Mouse (Mus musculus) intestine, embryonic 16.5 days (tissue): ENCODE measurements at regions not wholly inside any gene's neighbourhood (a gene's known extent, or its start where the extent isn't known, plus 50 kb on each side); places are given as distances from the start of the nearest gene placed in this dataset.

Experiments used
- ATAC-seq: fragments of 200-750 bp; cut with Nextera tagmentation; 2 replicates; pipeline ENCODE4 v1.8.0; 2017; ENCODE audit warnings: moderate TSS enrichment, moderate library complexity
- H3K27ac ChIP-seq: fragments of 300-500 bp; sonication (generic); 2 replicates; pipeline ENCODE4 v1.5.1; 2014; ENCODE audit warnings: mild to moderate bottlenecking, low read length
- H3K27me3 ChIP-seq: fragments of 300-500 bp; sonication (generic); replicated peaks from 2 replicates; pipeline ENCODE4 v1.6.1; 2014; ENCODE audit warnings: low read length, control low read depth, mixed read lengths; ENCODE audit not compliant: control insufficient read depth, insufficient read depth
- H3K36me3 ChIP-seq: fragments of 300-500 bp; sonication (generic); 2 replicates; pipeline ENCODE4 v1.6.1; 2014; ENCODE audit warnings: low read length, control low read depth; ENCODE audit not compliant: control insufficient read depth, insufficient read depth
- H3K4me1 ChIP-seq: fragments of 300-500 bp; sonication (generic); 2 replicates; pipeline ENCODE4 v1.6.1; 2014; ENCODE audit warnings: low read length, control low read depth, mixed read lengths; ENCODE audit not compliant: control insufficient read depth, insufficient read depth
- H3K4me2 ChIP-seq: fragments of 300-500 bp; sonication (generic); 2 replicates; pipeline ENCODE4 v1.6.1; 2014; ENCODE audit warnings: low read depth, low read length, control low read depth
- H3K4me3 ChIP-seq: fragments of 300-500 bp; sonication (generic); 2 replicates; pipeline ENCODE4 v1.5.1; 2014; ENCODE audit warnings: mild to moderate bottlenecking, low read length
- H3K9ac ChIP-seq: fragments of 300-500 bp; sonication (generic); 2 replicates; pipeline ENCODE4 v1.6.1; 2014; ENCODE audit warnings: low read depth, low read length
- H3K9me3 ChIP-seq: fragments of 300-500 bp; sonication (generic); 2 replicates; pipeline ENCODE4 v1.6.1; 2016; ENCODE audit warnings: low read length, control low read depth; ENCODE audit not compliant: control insufficient read depth
- WGBS: fragments of 180-500 bp; shearing (Covaris S2); extraction: QIAGEN DNeasy Blood & Tissue Kit; methylation state at CpG from one replicate; pipeline ENCODE4 v1.1.7; 2014; 5-methylcytosine and 5-hydroxymethylcytosine counted together

GRCm38 (mm10) chr3:42286471-42286870 is 544.1 kb downstream of the D3Ertd751e start:
- Histone ChIP-seq H3K27me3 (no peaks in the 10 kb centered on the region), H3K4me3 (no peak overlapping the region), H3K4me2 (no peak overlapping the region), H3K36me3 (no peaks in the 10 kb centered on the region), H3K27ac (no peak overlapping the region), H3K9me3 (no peaks in the 10 kb centered on the region), H3K4me1 (no peaks in the 10 kb centered on the region), H3K9ac (no peak overlapping the region)
- no peak for ATAC-seq
- 81% methylated on average over 4 of the region's 4 CpGs for WGBS

GRCm38 (mm10) chr3:42312424-42312823 is 570.0 kb downstream of the D3Ertd751e start:
- ATAC-seq = no peak
- Histone ChIP-seq H3K9ac (no peak overlapping the region), H3K4me3 (no peak overlapping the region), H3K27me3 (no peaks in the 10 kb centered on the region), H3K4me2 (no peak overlapping the region), H3K4me1 (no peaks in the 10 kb centered on the region), H3K27ac (no peak overlapping the region), H3K9me3 (no peaks in the 10 kb centered on the region), H3K36me3 (no peaks in the 10 kb centered on the region)
- 83% methylated on average over 1 of the region's 1 CpGs for WGBS

DNA sequence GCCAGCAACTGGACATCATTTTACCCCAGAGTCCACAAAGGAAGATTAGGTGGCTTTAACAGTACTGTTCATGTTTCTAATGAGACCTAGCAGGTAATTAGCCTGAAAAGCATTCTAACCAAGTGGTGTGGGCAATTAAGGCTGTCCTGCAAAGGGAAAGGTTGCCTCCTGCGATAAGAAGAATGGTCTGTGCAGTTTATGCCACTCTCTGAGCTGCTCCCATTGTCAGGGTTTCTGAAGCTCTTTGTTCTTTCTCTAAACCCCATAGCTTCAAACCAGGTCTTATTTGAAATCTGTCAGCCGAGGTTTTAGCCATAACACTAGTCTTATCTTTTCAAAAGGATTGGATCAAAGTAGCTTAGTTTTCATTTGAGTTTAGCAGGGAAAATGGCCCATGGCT is 585.3 kb downstream of the D3Ertd751e start:
- H3K27ac ChIP-seq = no peak overlapping the region
- no peaks in the 10 kb centered on the region for H3K36me3 ChIP-seq
- no peak overlapping the region for H3K4me2 ChIP-seq
- H3K4me3 ChIP-seq = no peak overlapping the region
- WGBS = 56% methylated on average over 2 of the region's 2 CpGs
- no peak overlapping the region for H3K9ac ChIP-seq
- ATAC-seq = no peak
- no peaks in the 10 kb centered on the region for H3K9me3 ChIP-seq
- H3K27me3 ChIP-seq = no peaks in the 10 kb centered on the region
- no peaks in the 10 kb centered on the region for H3K4me1 ChIP-seq

GRCm38 (mm10) chr3:42342806-42343205 is 600.4 kb downstream of the D3Ertd751e start:
- no peaks in the 10 kb centered on the region for H3K9me3 ChIP-seq
- ATAC-seq = no peak
- 72% methylated on average over 2 of the region's 2 CpGs for WGBS

GRCm38 (mm10) chr3:42376785-42377184 is 634.4 kb downstream of the D3Ertd751e start:
- no peak overlapping the region for H3K27ac ChIP-seq
- H3K4me2 ChIP-seq = no peak overlapping the region
- no peak for ATAC-seq
- H3K4me3 ChIP-seq = no peak overlapping the region
- H3K9ac ChIP-seq = no peak overlapping the region
- H3K36me3 ChIP-seq = no peaks in the 10 kb centered on the region
- H3K4me1 ChIP-seq = no peaks in the 10 kb centered on the region
- H3K9me3 ChIP-seq = no peaks in the 10 kb centered on the region
- H3K27me3 ChIP-seq = no peaks in the 10 kb centered on the region
- 38% methylated on average over 1 of the region's 1 CpGs for WGBS

More at GRCm38 (mm10) chr3:42342806-42343205, 600.4 kb downstream of the D3Ertd751e start:
- Histone ChIP-seq H3K4me2 (no peak overlapping the region), H3K27me3 (no peaks in the 10 kb centered on the region), H3K9ac (no peak overlapping the region), H3K4me3 (no peak overlapping the region), H3K27ac (no peak overlapping the region), H3K36me3 (no peaks in the 10 kb centered on the region), H3K4me1 (no peaks in the 10 kb centered on the region)

DNA sequence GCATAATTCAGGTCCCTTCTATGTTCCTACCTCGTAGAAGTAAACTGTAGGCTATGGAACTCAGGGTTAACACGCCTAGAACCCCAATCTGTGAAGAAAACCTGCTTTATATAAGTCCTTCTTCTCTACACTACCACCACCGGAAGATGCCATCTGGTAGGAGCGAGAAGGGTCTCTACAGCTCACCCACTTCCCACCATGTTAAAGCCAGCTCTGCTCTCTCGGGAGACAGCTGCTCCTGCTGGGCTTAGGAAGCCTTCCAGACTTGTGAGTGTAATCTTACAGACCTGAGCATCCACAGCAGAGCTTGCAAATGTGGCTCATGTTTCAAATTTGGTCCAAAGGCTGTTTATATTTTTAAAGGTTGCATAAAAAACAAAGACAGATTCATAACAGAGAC is 639.7 kb downstream of the D3Ertd751e start:
- Histone ChIP-seq H3K4me2 (no peak overlapping the region), H3K4me1 (no peaks in the 10 kb centered on the region)
- WGBS = 78% methylated on average over 5 of the region's 5 CpGs

GRCm38 (mm10) chr3:42402716-42403115 is 660.3 kb downstream of the D3Ertd751e start:
- Histone ChIP-seq H3K27ac (no peak overlapping the region), H3K9ac (no peak overlapping the region), H3K4me2 (no peak overlapping the region), H3K27me3 (no peaks in the 10 kb centered on the region), H3K4me3 (no peak overlapping the region), H3K36me3 (no peaks in the 10 kb centered on the region), H3K9me3 (no peaks in the 10 kb centered on the region), H3K4me1 (no peaks in the 10 kb centered on the region)
- ATAC-seq = no peak

More for the DNA sequence above, 639.7 kb downstream of the D3Ertd751e start:
- no peak overlapping the region for H3K4me3 ChIP-seq
- H3K9me3 ChIP-seq = no peaks in the 10 kb centered on the region
- H3K9ac ChIP-seq = no peak overlapping the region
- H3K27ac ChIP-seq = no peak overlapping the region
- ATAC-seq = no peak
- H3K36me3 ChIP-seq = no peaks in the 10 kb centered on the region
- H3K27me3 ChIP-seq = no peaks in the 10 kb centered on the region

GRCm38 (mm10) chr3:42408958-42409633 is 666.7 kb downstream of the D3Ertd751e start:
- no peak for ATAC-seq
- Histone ChIP-seq H3K4me3 (no peak overlapping the region), H3K9ac (no peak overlapping the region), H3K4me2 (no peak overlapping the region), H3K4me1 (no peaks in the 10 kb centered on the region), H3K27ac (no peak overlapping the region), H3K36me3 (no peaks in the 10 kb centered on the region), H3K9me3 (no peaks in the 10 kb centered on the region), H3K27me3 (no peaks in the 10 kb centered on the region)
- WGBS = 84% methylated on average over 2 of the region's 2 CpGs

DNA sequence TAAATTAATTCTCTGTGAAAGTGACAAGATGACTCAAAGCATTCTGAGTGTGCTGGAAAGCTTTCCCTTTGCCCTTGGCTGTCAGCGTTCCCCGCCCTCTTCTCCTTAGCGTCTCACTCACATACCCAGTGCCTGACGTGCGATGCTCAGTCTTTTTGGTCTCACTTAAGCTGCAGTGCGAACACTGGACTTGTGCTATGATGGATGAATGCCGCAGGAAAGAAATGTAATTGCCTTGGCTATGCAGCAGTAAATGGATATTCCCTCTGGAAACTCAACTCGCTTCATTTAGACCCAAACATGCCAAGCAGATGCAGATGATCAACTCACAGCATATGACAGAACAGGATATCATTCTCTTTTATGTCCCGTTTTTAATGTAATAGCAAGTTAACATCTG is 685.0 kb downstream of the D3Ertd751e start:
- no peak for ATAC-seq
- Histone ChIP-seq H3K4me1 (no peaks in the 10 kb centered on the region), H3K9ac (no peak overlapping the region), H3K36me3 (no peaks in the 10 kb centered on the region), H3K4me2 (no peak overlapping the region), H3K9me3 (no peaks in the 10 kb centered on the region), H3K4me3 (no peak overlapping the region), H3K27me3 (no peaks in the 10 kb centered on the region), H3K27ac (no peak overlapping the region)
- 71% methylated on average over 9 of the region's 9 CpGs for WGBS

DNA sequence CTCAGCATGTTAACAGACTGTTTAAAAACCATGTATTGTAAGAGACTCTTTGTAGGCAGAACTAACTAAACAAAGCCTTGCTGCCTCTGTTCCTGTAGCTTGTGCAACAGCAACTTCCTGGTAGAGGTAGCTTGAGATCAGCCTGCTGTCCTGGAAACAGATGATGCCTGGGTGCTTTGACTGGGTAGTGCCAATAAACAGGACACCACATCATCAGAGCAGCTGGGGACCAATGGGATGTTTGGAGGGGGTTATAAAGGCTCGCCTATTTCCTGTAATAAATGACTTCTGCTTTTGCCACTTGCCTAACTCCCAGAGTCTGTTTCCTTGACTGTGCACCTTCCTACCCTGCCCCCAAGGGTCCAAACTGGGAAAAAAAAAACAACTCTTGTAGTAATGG is 707.2 kb downstream of the D3Ertd751e start:
- ATAC-seq = peak; percentile 50; the same call in 1 of the 2 replicates
- no peak overlapping the region for H3K9ac ChIP-seq
- no peak overlapping the region for H3K27ac ChIP-seq
- no peaks in the 10 kb centered on the region for H3K4me1 ChIP-seq
- no peaks in the 10 kb centered on the region for H3K9me3 ChIP-seq
- no peaks in the 10 kb centered on the region for H3K36me3 ChIP-seq
- H3K4me3 ChIP-seq = no peak overlapping the region
- no peak overlapping the region for H3K4me2 ChIP-seq
- WGBS = 37% methylated on average over 1 of the region's 1 CpGs
- H3K27me3 ChIP-seq = no peaks in the 10 kb centered on the region
